ENCODE assay signal across 14 mouse cellular contexts in the genomic region with DNA sequence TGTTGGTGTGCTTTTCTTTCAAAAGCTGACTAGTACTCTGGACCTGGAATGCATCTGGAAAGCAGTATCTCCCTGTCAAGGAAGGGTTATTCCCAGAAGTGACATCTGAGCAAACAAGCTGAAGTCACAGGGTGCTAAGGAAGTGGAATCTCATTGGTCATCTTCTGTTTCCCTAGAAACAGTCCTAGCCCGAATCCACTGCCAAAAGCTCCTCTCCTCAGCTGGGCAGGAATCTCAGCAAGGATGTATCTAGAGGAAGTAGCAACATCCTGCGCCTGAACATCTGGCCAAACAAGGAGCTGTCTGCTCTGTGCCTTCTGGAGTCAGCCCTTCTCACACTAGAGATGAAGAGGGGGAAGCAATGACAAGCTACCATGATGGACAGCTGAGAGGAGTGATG. TPM values are rescaled to one million over a fixed set of nuclear protein-coding genes. Genes with fewer than 3 reads are reported as not detected.
DNase-seq lines count a peak whose midpoint lies in the region; ATAC-seq and TF ChIP-seq lines count a peak whose summit lies in the region.
"Had no signal": no experiment of that assay in that cellular context is flagged by ENCODE, and none has a peak within 500 bp of the region (broad histone marks: within the 10 kb centered on the region; RNA-seq: fewer than 3 reads in every experiment).

No protein-coding gene starts in this region.

- no peaks in the 10 kb centered on the region for H3K27me3 ChIP-seq in kidney, embryonic 16.5 days (ENCODE audit: insufficient read depth, low read length)
- no peaks in the 10 kb centered on the region for H3K27me3 ChIP-seq in kidney, embryonic 15.5 days
- H3K27me3 ChIP-seq: forebrain, embryonic 15.5 days; heart, embryonic 15.5 days; limb, embryonic 13.5 days; megakaryocyte, embryonic 14.5 days; neural tube, embryonic 15.5 days had no signal

- H3K4me2 ChIP-seq in kidney, embryonic 16.5 days (replicated peaks; ENCODE audit: low read depth, low read length) = no peak overlapping the region
- H3K4me2 ChIP-seq in kidney, embryonic 15.5 days = no peak overlapping the region
- H3K4me2 ChIP-seq: forebrain, embryonic 15.5 days; heart, embryonic 15.5 days; limb, embryonic 13.5 days; neural tube, embryonic 15.5 days had no signal

- 54% methylated on average over 2 of the region's 2 CpGs for WGBS in kidney, embryonic 16.5 days
- 52% methylated on average over 2 of the region's 2 CpGs for WGBS in kidney, embryonic 15.5 days

- no peaks in the 10 kb centered on the region for H3K4me1 ChIP-seq in kidney, embryonic 16.5 days (ENCODE audit: insufficient read depth, low read length)
- no peaks in the 10 kb centered on the region for H3K4me1 ChIP-seq in kidney, embryonic 15.5 days

- DNase-seq in NIH3T3 (ENCODE audit: low read depth) = peak; percentile 36
- DNase-seq in brain, embryonic 14.5 days (ENCODE audit: low read depth) = peak; percentile 32
- DNase-seq in kidney, postnatal 25 days = peak; percentile 10 to 35
- DNase-seq in spleen, adult 12 weeks (ENCODE audit: low spot score) = no peak
- no peak for DNase-seq in layer of hippocampus, adult 2 months (ENCODE audit: low spot score in 2 of 2)
- DNase-seq: right cerebral cortex, postnatal 4 days; thymus, adult 18-20 months had no signal

- H3K4me3 ChIP-seq in kidney, embryonic 16.5 days (ENCODE audit: low read length) = no peak overlapping the region
- no peak overlapping the region for H3K4me3 ChIP-seq in kidney, embryonic 15.5 days (replicated peaks)
- H3K4me3 ChIP-seq in layer of hippocampus, adult 2 months = no peak overlapping the region
- H3K4me3 ChIP-seq: forebrain, embryonic 15.5 days; heart, embryonic 15.5 days; limb, embryonic 13.5 days; megakaryocyte, embryonic 14.5 days; neural tube, embryonic 15.5 days had no signal

- no peaks in the 10 kb centered on the region for H3K36me3 ChIP-seq in kidney, embryonic 16.5 days (ENCODE audit: insufficient read depth, low read length)
- H3K36me3 ChIP-seq in kidney, embryonic 15.5 days = no peaks in the 10 kb centered on the region
- H3K36me3 ChIP-seq: forebrain, embryonic 15.5 days; heart, embryonic 15.5 days; limb, embryonic 13.5 days; neural tube, embryonic 15.5 days had no signal

- peak; percentile 51; the same call in 1 of the 2 replicates for ATAC-seq in kidney, embryonic 16.5 days (ENCODE audit: low FRiP score, low TSS enrichment)
- ATAC-seq in kidney, embryonic 15.5 days (replicated peaks; ENCODE audit: low FRiP score) = no peak
- ATAC-seq: forebrain, embryonic 15.5 days had no signal

- H3K27ac ChIP-seq in kidney, embryonic 16.5 days (ENCODE audit: low read length) = no peak overlapping the region
- no peak overlapping the region for H3K27ac ChIP-seq in kidney, embryonic 15.5 days
- H3K27ac ChIP-seq in layer of hippocampus, adult 2 months = no peak overlapping the region
- H3K27ac ChIP-seq: forebrain, embryonic 15.5 days; heart, embryonic 15.5 days; limb, embryonic 13.5 days; neural tube, embryonic 15.5 days had no signal

- no peak for TF ChIP-seq POLR2A in brain, embryonic 14.5 days (IDR thresholded peaks at IDR 0.05; ENCODE audit: borderline replicate concordance, extremely low read depth, insufficient read depth, insufficient read length, poor library complexity, severe bottlenecking)

- H3K9ac ChIP-seq in kidney, embryonic 16.5 days (replicated peaks; ENCODE audit: low read length) = no peak overlapping the region
- no peak overlapping the region for H3K9ac ChIP-seq in kidney, embryonic 15.5 days
- H3K9ac ChIP-seq: forebrain, embryonic 15.5 days; heart, embryonic 15.5 days; limb, embryonic 13.5 days; neural tube, embryonic 15.5 days had no signal

- no peaks in the 10 kb centered on the region for H3K9me3 ChIP-seq in kidney, embryonic 16.5 days (ENCODE audit: low read length)
- H3K9me3 ChIP-seq in kidney, embryonic 15.5 days (replicated peaks) = no peaks in the 10 kb centered on the region
- H3K9me3 ChIP-seq: forebrain, embryonic 15.5 days; heart, embryonic 15.5 days; limb, embryonic 13.5 days; megakaryocyte, embryonic 14.5 days; neural tube, embryonic 15.5 days had no signal

- no peak for TF ChIP-seq CTCF in brain, embryonic 14.5 days (IDR thresholded peaks at IDR 0.05; ENCODE audit: borderline replicate concordance, extremely low read depth, insufficient read depth, insufficient read length)
- no peak for TF ChIP-seq CTCF in layer of hippocampus, adult 2 months (conservative IDR thresholded peaks at IDR 0.05)

RNA-seq across cellular contexts. Expression of gene Col28a1, which starts 18.4 kb away (rescaled TPM):
- polyA plus RNA-seq in kidney, embryonic 16.5 days (2015; fragmentation: Nextera tagmentation; extraction: Ambion mirVana) = 0.32 and 0.53 TPM in 2 replicates
- polyA plus RNA-seq in kidney, embryonic 15.5 days (2015; fragmentation: Nextera tagmentation; extraction: Ambion mirVana) = 0.31 and 0.39 TPM in 2 replicates
- polyA plus RNA-seq in brain, embryonic 14.5 days (2012; rRNA removed) = 0.34 and 0.78 TPM in 2 replicates
- under 1 TPM; 0.25 to 0.54 TPM for total RNA-seq in layer of hippocampus, adult 2 months (2021)

RNA-seq across cellular contexts. Expression of gene Mios, which starts 35.0 kb away (rescaled TPM):
- polyA plus RNA-seq in kidney, embryonic 16.5 days (2015; fragmentation: Nextera tagmentation; extraction: Ambion mirVana) = 24.0 and 24.4 TPM in 2 replicates
- 24.5 and 25.1 TPM in 2 replicates for polyA plus RNA-seq in kidney, embryonic 15.5 days (2015; fragmentation: Nextera tagmentation; extraction: Ambion mirVana)
- polyA plus RNA-seq in brain, embryonic 14.5 days (2012; rRNA removed) = 10.2 and 14.2 TPM in 2 replicates
- 10 to 100 TPM; 25.0 to 26.9 TPM for total RNA-seq in layer of hippocampus, adult 2 months (2021)

Comparison
In these comparisons a context has a peak if more than half of its experiments do, and no peak if none do; other contexts are left out.
1. DNase-seq: peak in NIH3T3 (single experiment), brain, embryonic 14.5 days (single experiment) and kidney, postnatal 25 days (2 of 2); none in spleen, adult 12 weeks (single experiment) and layer of hippocampus, adult 2 months (0 of 2).